Mouse (Mus musculus): ENCODE data around the gene Gphb5. TPM values are rescaled to one million over a fixed set of nuclear protein-coding genes. Genes with fewer than 3 reads are reported as not detected.

The Gphb5 gene
- total RNA-seq (2023) = not detected

GRCm38 (mm10) chr12:75416681-75417080 lies at the start of gene Gphb5:
TSS of gene Gphb5 (minus strand) at chr12:75416781.

Other genes with a start within 250 kb of the Gphb5 start
- gene Kcnh5, start 239.4 kb downstream of the Gphb5 start, total RNA-seq (2023) = 0.23 TPM
- not detected for gene Rhoj, start 108.5 kb downstream of the Gphb5 start, total RNA-seq (2023)
- 70.6 TPM for gene Ppp2r5e, start 179.5 kb upstream of the Gphb5 start, total RNA-seq (2023)